Mouse (Mus musculus): ENCODE data around the gene Akt1. TPM values are rescaled to one million over a fixed set of nuclear protein-coding genes. Genes with fewer than 3 reads are reported as not detected.

The Akt1 gene
- total and polyA plus RNA-seq, 3 experiments, result 66.6 to 144 (median 74.4) TPM

DNA sequence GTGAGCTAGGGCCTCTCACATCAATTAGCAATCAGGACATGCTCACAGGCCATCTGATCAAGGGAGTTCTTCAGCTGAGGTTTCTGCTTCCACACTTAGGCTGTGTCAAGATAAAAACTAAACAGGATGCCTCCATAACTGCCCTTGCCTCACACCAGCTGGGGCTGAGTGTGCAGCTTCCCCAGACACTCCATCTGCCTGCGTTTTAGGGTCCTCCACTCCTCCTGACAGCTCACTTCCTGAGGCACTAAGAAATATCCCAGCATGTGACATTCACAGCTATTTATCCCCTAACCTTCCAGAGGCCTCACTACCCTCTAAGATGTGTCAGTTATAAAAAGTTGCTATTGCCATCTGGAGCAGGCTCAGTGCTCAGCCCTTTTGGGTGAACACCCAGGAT is 43.2 kb downstream of the Akt1 start:
- Histone ChIP-seq H3K36me3 (replicated peaks in 1 of 2; ENCODE audit: control insufficient read depth in 1 of 2, insufficient read depth in 1 of 2, low read length in 1 of 2) (peaks cover 0 to 41% of the 10 kb centered on the region in 2 experiments), H3K79me2 (replicated peaks; ENCODE audit: control insufficient read depth, extremely low read depth, insufficient read depth, poor library complexity, severe bottlenecking) (no peaks in the 10 kb centered on the region), H3K9me3 (replicated peaks; ENCODE audit: low read length) (no peaks in the 10 kb centered on the region), H3K4me1 (ENCODE audit: control insufficient read depth in 1 of 2, insufficient read depth in 2 of 2) (peaks cover 21 to 56% of the 10 kb centered on the region in 2 experiments), H3K27me3 (replicated peaks) (no peaks in the 10 kb centered on the region), H3K4me3 (replicated peaks in 1 of 3; ENCODE audit: low read depth in 2 of 3, low read length in 2 of 3, poor library complexity in 1 of 3) (no peak overlapping the region), H3K27ac (ENCODE audit: insufficient read depth, low read depth) (no peak overlapping the region), H3K4me2 (ENCODE audit: insufficient read depth, low read depth, poor library complexity, severe bottlenecking) (no peak overlapping the region), H3K9ac (ENCODE audit: insufficient read depth, low read depth) (no peak overlapping the region)
- dilution Hi-C loops (cut with MboI; ENCODE audit: extremely low pct_ligation_motif_present, extremely low pct_unique_long_range_greater_than_20kb, low sequenced_read_pairs) (no loop called here), in situ Hi-C loops (cut with MboI; ENCODE audit: low pct_ligation_motif_present, low pct_unique_long_range_greater_than_20kb, low sequenced_read_pairs) (no loop called here)
- TF ChIP-seq POLR2A (IDR thresholded peaks at IDR 0.05; ENCODE audit: low read depth, low read length) (no peak), ZC3H11A (IDR thresholded peaks at IDR 0.05; ENCODE audit: low read depth, low read length) (no peak), ETS1 (conservative IDR thresholded peaks at IDR 0.05; ENCODE audit: low read depth, low read length) (no peak), RCOR1 (conservative IDR thresholded peaks at IDR 0.05; ENCODE audit: low read depth, low read length) (no peak), UBTF (IDR thresholded peaks at IDR 0.05; ENCODE audit: low read depth, low read length) (no peak), E2F4 (IDR thresholded peaks at IDR 0.05; ENCODE audit: insufficient replicate concordance, low read depth, low read length) (no peak), TBP (conservative IDR thresholded peaks at IDR 0.05; ENCODE audit: low read depth, low read length) (no peak), ZNF384 (IDR thresholded peaks at IDR 0.05; ENCODE audit: low read depth, low read length) (no peak), MYC (IDR thresholded peaks at IDR 0.05; ENCODE audit: low read depth, low read length) (no peak), CHD1 (IDR thresholded peaks at IDR 0.05; ENCODE audit: low read depth, low read length) (no peak)
- no peak for DNase-seq (ENCODE audit: extremely low read depth)

DNA sequence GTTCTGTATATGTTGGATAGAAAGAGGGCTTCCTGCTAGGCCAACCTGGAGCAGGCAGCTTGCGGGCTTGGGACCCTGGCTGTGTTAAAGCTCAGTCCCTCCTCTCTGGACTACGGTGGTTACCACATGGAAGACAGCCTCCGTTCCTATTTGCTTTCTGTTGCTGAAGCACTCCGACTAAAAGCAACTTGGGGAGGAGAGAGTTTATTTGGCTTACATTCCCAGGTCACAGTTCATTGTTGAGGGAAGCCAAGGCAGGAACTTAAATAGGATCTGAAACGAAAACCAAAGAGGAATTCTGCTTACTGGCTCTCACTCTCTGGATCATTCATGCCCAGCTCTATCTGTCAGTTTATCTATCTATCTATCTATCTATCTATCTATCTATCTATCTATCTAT is 43.9 kb downstream of the Akt1 start:
- TF ChIP-seq TBP (conservative IDR thresholded peaks at IDR 0.05; ENCODE audit: low read depth, low read length) (no peak), TCF12 (IDR thresholded peaks at IDR 0.05; ENCODE audit: low read depth, low read length) (no peak), JUN (IDR thresholded peaks at IDR 0.05; ENCODE audit: insufficient read depth, low read depth, low read length) (no peak), BHLHE40 (IDR thresholded peaks at IDR 0.05; ENCODE audit: low read depth, low read length) (no peak), USF1 (IDR thresholded peaks at IDR 0.05; ENCODE audit: low read depth, low read length) (no peak), ZNF384 (IDR thresholded peaks at IDR 0.05; ENCODE audit: low read depth, low read length) (no peak), MAZ (IDR thresholded peaks at IDR 0.05; ENCODE audit: low read depth, low read length) (no peak), MXI1 (IDR thresholded peaks at IDR 0.05; ENCODE audit: low read depth, low read length) (no peak), CHD1 (IDR thresholded peaks at IDR 0.05; ENCODE audit: low read depth, low read length) (no peak), CHD2 (IDR thresholded peaks at IDR 0.05; ENCODE audit: low read length) (no peak), ETS1 (conservative IDR thresholded peaks at IDR 0.05; ENCODE audit: low read depth, low read length) (no peak), MAFK (IDR thresholded peaks at IDR 0.05; ENCODE audit: insufficient replicate concordance, low read length) (no peak), UBTF (IDR thresholded peaks at IDR 0.05; ENCODE audit: low read depth, low read length) (no peak), HCFC1 (IDR thresholded peaks at IDR 0.05; ENCODE audit: low read depth, low read length) (no peak)
- DNase-seq (ENCODE audit: extremely low read depth), result no peak
- H3K79me2 ChIP-seq (replicated peaks; ENCODE audit: control insufficient read depth, extremely low read depth, insufficient read depth, poor library complexity, severe bottlenecking), result no peaks in the 10 kb centered on the region
- no peaks in the 10 kb centered on the region for H3K27me3 ChIP-seq (replicated peaks)
- H3K27ac ChIP-seq (ENCODE audit: insufficient read depth, low read depth), result no peak overlapping the region
- H3K4me1 ChIP-seq (ENCODE audit: control insufficient read depth in 1 of 2, insufficient read depth in 2 of 2), result peaks cover 28 to 63% of the 10 kb centered on the region in 2 experiments
- no peak overlapping the region for H3K4me2 ChIP-seq (ENCODE audit: insufficient read depth, low read depth, poor library complexity, severe bottlenecking)
- in situ Hi-C loops (cut with MboI; ENCODE audit: low pct_ligation_motif_present, low pct_unique_long_range_greater_than_20kb, low sequenced_read_pairs) (no loop called here), dilution Hi-C loops (cut with MboI; ENCODE audit: extremely low pct_ligation_motif_present, extremely low pct_unique_long_range_greater_than_20kb, low sequenced_read_pairs) (no loop called here)
- H3K9me3 ChIP-seq (replicated peaks; ENCODE audit: low read length), result no peaks in the 10 kb centered on the region
- peaks cover 0 to 36% of the 10 kb centered on the region in 2 experiments for H3K36me3 ChIP-seq (replicated peaks in 1 of 2; ENCODE audit: control insufficient read depth in 1 of 2, insufficient read depth in 1 of 2, low read length in 1 of 2)
- no peak overlapping the region for H3K4me3 ChIP-seq (replicated peaks in 1 of 3; ENCODE audit: low read depth in 2 of 3, low read length in 2 of 3, poor library complexity in 1 of 3)
- H3K9ac ChIP-seq (ENCODE audit: insufficient read depth, low read depth), result no peak overlapping the region

All from CH12.LX (cell line).